Mouse (Mus musculus): ENCODE measurements around the gene Ccnl2.

Ccnl2 gene

DNA sequence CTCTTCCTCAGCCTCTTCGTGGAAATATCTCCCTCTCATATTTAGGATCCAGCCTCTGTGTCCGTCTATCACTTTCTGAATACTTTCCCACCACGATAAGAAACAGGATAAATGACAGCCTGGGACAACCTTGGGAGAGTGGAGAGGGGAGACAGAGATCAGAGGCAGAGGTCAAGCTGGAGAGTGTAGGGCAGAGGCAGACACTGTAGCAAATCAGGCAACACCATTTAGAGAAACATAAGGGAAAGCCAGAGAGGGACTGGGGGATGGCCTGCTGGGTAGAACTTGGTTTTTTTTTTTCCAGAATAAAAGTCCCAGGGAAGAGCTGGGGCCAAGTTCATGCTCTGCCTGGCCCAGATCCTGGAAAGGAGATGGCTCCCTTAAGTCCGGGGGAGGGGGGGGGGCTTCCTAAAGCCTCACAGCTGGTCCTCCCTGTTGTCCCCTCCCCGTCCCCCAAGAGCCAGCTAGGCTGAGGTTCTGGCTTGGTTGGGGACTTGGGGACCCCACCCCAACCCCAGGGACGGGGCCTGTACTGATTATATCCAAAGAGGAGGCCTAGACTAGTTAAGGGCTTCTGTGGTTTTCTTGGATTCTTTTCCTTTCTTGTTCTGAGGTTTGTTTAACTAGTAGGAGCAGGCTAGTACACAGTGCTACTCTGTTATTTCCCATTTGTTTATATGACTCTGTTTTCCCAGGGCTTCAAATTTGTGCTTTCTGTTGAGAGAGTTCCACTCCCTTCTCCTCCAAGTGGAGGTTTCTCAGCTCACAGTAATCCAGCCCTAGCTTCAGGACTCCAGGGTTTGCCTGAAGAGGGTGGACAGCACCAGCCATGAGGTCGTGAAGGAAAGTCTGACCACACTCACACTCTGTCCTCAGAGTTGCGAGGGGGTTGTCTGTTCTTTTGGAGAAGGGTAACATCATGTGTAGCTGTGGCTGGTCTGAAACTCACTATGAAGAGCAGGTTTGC is 26.2 kb downstream of the Ccnl2 start:
- DNase-seq (ENCODE audit: low read depth in 1 of 2, low spot score in 2 of 2) = no peak

DNA sequence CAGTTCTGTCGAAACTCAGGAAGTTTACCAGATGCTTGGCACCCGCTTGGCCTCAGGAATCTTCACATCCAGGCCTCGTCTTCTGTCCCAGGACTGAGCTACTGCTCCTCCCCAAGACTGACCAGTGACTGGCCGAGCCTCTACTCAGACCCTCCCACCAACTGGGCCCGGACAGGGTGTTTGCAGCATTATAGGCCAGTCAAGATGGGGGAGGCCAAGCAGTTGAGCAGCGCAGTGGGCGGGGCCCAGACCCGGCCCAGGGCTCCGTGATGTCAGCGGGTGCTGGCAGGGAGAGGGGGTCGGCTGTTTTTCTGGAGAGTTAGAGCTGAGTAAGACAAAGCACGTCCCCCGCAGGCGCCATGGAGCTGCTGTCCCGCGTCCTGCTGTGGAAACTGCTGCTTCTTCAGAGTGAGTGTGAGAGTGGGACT is 27.2 kb downstream of the Ccnl2 start, which contains the start of gene Mxra8:
Gene Mxra8 (plus strand): TSS at position 198 of the 428 bp plus-strand sequence.
- no peak for DNase-seq (ENCODE audit: low read depth in 1 of 2, low spot score in 2 of 2)

DNA sequence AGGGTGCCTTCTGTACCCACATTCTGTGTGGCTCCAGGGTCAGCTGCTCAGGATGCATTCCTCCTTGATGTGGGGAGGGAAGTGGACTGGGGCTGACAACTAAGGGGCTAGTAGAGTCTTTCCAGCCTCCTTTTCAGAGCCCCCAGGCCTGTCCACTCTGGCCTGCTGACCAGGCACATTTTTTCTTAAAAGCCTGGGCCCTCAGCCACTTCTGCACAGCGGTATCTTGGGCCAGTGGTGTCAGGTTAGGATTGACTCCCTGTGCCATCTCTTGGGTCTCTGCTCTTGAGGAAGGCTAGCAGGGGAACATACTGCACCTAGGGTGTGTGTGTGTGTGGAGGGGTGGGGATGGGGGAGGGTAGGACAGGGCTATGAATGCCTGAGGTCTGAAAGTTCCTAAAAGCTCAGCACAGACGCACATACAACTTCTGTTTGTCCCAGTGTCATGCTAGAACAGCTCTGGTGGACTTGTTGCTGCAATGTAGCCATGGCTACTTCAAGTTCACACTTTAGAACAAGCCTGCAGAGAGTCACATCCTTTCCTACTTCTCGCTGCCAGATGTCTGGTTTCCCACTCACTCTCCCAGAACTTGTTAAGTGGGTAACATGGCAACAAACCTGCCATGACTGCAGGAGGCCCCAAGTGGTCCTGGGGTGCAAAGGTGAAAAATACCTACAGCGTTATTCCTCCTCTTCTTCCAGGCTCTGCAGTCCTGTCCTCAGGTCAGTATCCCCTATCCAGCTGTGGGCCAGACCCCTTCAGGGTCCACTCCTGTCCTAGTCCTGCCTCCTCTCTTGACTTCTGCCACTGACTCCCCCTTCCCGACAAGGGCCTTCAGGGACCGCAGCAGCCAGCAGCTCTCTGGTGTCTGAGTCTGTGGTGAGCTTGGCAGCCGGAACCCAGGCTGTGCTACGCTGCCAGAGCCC is 28.1 kb downstream of the Ccnl2 start:
- no peak for DNase-seq (ENCODE audit: low read depth in 1 of 2, low spot score in 2 of 2)

DNA sequence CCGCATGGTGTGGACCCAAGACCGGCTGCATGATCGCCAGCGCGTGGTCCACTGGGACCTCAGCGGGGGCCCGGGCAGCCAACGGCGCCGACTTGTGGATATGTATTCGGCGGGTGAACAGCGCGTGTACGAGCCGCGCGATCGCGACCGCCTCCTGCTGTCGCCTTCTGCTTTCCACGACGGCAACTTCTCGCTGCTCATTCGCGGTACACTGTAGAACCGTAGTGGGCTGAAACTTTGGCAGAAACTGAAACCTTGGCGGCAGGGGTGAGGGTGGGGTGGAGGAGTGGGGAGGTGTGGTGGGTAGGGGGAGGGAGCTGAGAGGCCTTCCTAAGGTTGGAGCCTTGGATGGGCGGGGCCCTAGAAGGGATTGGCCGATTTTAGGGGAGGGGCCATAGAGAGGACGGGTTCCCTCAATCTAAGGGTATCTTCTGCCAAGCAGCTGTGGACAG is 28.7 kb downstream of the Ccnl2 start:
- peak in 1 of 2 experiments; percentile 56 for DNase-seq (ENCODE audit: low read depth in 1 of 2, low spot score in 2 of 2)

DNA sequence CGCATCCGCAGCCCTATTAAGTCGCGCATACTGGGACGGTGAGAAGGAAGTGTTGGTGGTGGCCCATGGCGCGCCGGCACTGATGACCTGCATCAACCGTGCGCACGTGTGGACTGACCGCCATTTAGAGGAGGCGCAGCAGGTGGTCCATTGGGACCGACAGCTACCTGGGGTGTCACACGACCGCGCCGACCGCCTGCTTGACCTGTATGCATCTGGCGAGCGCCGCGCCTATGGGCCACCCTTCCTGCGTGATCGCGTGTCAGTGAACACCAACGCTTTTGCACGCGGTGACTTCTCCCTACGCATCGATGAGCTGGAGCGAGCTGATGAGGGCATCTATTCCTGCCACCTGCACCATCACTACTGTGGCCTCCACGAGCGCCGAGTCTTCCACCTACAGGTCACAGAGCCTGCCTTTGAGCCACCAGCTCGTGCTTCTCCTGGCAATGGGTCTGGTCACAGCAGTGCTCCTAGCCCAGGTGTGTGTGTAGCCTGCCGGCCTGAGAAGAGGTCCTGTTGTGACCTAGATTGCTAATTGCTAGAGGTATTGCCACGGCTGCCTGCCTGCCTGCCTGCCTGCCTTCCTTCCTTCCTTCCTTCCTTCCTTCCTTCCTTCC is 29.5 kb downstream of the Ccnl2 start:
- no peak for DNase-seq (ENCODE audit: low read depth in 1 of 2, low spot score in 2 of 2)

DNA sequence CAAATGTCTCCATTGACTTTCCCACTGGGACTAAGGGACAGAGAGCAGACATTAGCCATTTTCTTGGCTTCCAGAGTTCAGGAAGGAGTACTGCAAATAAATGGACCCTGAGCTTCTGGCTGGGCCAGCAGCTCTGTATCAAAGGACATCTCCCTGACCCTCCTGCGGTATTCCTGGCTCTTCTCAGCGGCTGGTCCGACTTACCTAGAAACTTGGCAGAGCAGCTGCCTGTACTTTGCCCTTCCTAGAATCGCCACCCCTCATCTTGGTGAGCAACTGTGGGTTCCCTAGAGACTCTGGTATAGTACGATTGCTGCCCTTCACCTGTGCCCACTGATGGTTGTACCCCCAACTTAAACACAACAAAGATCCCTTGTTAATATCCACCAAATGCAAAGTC is 30.9 kb downstream of the Ccnl2 start:
- DNase-seq (ENCODE audit: low read depth in 1 of 2, low spot score in 2 of 2) = no peak

DNA sequence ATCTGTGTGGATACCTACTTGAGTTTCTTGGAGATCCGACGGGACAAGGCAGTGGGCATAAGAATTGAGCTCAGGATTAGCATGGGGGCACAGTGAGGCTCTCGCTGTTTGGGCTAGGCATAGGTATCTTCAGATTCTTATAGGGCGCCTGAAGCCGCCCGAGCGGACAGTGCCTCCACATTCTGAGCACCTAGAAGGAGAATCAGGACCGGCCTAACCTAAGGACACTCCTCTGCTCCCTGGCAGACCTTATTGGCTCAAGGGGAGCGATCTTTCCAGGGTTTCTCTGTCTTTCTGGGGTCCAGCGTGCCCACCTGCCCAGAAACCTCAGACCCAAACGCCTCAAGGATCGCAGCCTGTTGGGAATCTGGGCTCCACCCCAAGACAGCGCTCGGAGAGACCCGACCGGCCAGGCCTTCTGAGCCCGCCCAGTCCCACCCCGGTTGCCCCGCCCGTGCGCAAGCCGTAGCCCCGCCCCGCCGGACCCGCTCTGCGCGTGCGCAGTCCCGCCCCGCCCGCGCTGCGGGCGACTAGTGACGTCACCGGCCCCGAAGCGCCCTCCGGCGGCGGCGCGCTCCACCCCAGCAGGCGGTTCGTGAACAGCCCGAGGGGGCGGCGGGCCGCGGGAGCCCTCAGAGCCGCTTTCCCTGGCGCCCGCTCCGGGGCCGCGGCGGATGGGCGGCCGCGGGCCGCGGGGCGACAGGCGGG is 34.7 kb downstream of the Ccnl2 start, which contains the start of gene Dvl1:
Gene Dvl1 (plus strand): TSS at position 532 of the 708 bp plus-strand sequence.
- DNase-seq (ENCODE audit: low read depth in 1 of 2, low spot score in 2 of 2) = peak; percentile 71 to 90

DNA sequence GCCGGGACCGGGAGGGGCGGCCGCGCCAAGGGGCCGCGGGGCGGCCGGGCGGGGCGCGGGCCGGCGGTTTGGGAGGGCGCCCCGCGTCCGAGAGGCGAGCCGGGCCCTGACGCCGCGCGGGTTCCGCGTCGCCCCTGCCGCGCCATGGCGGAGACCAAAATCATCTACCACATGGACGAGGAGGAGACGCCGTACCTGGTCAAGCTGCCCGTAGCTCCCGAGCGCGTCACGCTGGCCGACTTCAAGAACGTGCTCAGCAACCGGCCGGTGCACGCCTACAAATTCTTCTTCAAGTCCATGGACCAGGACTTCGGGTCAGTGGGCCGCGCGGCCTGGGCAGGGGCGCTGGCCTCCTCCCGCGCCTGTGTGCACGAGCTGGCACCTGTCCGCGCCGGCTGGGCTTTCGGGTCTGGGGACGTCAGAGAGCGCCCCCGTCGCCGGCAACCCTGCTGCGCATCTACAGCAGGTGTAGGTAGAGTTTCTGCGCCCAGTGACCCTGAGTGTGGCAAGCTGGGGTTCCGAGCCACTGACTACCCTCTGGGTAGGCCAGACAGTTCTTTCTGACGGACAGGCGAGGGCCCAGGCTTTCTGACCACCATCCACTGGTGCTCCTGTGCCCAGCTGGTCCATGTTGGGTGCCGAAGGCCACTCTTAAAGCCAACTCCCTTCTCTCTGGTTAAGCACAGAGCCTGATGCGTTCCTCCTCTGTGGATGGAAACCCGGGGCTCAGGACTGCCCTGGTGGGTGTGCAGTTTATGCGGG is 35.5 kb downstream of the Ccnl2 start:
- DNase-seq (ENCODE audit: low read depth in 1 of 2, low spot score in 2 of 2) = no peak

DNA sequence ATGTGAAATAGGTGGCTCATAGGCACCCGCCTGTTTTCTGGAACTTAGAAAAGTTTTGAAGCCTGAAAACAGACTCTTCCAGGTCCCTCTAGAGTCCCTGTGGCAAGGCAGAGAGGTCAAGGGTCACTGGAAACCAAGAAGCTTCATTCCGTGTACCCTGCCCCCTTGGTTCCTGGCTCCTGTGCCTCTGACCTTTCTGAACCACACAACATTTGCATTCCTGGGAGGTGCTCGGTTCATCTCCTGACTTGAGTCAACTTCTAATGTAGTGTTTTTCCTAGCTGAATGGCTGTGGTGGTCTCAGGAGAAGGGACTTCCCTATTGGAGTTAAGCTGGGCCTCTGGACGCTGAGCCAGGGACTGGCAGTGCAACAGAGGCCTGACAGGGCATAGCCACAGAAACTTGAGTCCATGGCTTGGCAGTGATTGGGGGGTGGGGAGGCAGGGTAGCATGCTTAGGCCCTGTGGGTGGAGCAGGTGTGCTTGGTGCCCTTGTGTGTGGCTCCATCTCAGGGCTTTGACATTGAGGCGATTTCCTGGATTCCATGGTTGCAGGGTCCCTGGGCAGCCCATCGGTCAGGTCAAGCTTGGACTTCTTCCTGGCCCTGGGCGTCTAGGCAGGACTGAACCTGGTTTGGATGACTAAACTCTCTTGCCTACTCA is 36.3 kb downstream of the Ccnl2 start:
- no peak for DNase-seq (ENCODE audit: low read depth in 1 of 2, low spot score in 2 of 2)

DNA sequence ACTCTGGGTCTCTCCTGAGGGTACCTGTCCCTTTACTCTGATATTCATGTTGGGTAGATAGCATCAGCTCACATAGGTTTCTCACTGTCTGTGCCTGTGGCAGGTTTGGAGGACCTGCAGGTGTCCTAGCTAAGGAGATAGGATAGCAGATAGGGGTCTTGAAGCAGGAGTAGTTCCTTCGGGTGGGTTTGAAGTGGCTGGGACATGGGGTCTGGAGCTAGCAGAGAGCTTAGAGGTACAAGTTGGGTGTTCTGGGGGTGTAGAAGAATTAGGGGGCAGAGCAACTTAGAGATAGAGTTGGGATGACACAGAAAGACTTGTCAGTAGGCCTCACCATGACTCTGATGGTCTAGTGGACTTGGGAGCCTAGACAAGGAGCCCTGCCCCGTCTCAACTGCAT is 37.1 kb downstream of the Ccnl2 start:
- no peak for DNase-seq (ENCODE audit: low read depth in 1 of 2, low spot score in 2 of 2)

DNA sequence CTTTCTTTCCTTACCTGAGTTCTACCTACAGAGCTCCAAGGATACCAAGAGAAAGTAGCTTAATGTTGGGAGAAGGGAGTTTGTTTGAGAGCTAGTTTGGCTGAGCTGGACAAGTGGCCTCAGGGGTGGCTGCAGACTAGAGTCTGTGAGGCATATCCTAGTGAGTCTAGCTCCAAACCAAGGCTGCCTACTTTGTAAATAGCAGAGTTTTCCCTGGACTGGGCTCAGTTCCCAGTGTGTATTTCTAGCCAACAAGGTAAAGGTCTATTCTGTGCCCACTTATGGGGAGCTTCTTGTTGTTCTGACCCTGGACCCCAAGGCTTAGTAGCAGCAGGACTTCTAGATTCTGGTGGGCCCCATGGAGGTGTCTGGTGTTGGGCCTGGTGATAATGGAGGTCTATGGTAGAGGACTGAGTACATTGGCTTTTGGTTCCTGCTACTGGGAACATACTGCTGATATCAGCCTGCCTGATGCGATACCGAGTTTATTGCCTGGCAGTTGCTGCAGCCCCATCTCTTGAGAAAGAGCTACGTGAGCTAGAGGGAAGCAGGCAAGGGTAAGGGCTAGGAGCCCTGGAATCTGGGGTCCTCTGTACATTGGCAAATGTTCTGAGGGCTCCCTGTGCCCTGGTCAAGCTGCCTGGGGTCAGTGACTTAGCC is 37.6 kb downstream of the Ccnl2 start:
- no peak for DNase-seq (ENCODE audit: low read depth in 1 of 2, low spot score in 2 of 2)

DNA sequence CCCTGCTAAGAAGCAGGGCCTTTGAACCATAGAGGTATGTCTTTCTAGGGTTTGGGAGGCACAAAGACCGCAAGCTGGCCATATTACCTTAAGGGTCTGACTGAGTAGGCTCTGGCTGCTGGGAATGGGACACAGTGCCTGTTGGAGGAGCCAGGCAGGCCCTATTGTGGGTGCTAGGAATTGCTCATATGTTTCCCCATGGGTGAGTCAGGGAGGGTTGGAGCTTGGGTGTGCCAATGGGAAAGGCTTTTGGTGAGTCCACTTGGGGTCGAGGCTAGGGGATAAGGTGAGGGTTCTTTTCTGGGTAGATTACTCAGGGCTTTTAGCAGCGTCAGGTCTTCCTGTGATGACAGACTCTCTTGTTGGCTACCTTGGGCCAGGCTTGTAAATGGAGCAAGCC is 39.1 kb downstream of the Ccnl2 start:
- no peak for DNase-seq (ENCODE audit: low read depth in 1 of 2, low spot score in 2 of 2)

DNA sequence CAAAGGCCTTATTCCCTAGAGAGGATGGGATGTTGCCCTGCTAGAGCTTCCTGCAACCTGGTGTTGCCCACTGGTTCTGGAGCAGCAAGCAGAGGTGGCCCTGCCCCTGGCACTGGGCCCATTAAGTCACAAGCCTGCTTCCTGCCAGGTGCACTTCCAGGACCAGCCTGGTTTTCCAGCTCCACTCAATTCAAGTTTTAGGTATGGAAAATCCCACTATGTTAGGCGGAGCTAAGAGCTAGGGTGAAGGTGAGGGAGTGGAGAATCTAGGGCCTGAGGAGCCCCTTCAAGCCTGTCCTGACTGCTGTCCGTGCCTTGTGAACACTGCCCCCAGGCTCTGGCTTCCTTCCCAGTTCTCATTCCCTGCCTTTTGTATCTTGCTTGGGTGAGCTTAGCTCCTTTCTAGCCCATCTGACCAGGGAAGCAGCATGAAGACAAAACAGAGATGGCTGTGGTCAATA is 39.7 kb downstream of the Ccnl2 start:
- no peak for DNase-seq (ENCODE audit: low read depth in 1 of 2, low spot score in 2 of 2)

DNA sequence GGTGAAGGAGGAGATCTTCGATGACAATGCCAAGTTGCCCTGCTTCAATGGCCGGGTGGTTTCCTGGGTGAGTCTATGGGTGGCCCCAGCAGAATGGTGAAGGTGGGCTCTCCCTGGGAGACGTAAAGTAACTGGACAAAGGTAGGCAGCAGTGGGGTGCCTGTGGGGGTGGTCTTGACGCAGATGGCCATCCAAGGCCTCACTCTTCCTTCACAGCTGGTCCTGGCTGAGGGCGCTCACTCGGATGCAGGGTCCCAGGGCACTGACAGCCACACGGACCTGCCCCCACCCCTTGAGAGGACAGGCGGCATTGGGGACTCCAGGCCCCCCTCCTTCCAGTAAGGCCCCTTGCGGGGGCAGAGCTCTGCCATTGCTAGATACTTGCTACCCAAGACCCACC is 41.1 kb downstream of the Ccnl2 start:
- DNase-seq (ENCODE audit: low read depth in 1 of 2, low spot score in 2 of 2) = no peak

DNA sequence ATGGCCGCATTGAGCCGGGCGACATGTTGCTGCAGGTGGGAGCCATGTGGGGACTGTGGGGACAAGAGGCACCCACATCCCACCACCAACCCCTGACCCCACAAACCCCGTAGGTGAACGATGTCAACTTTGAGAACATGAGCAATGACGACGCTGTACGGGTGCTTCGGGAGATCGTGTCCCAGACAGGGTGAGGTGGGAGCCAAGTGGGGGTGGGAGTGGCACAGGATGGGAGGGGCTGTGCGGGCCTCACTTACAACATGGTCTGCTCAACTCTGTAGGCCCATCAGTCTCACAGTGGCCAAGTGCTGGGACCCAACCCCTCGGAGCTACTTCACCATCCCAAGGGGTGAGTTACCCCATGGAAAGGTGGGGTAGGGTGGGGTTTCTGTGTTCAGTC is 42.7 kb downstream of the Ccnl2 start:
- DNase-seq (ENCODE audit: low read depth in 1 of 2, low spot score in 2 of 2) = no peak

DNA sequence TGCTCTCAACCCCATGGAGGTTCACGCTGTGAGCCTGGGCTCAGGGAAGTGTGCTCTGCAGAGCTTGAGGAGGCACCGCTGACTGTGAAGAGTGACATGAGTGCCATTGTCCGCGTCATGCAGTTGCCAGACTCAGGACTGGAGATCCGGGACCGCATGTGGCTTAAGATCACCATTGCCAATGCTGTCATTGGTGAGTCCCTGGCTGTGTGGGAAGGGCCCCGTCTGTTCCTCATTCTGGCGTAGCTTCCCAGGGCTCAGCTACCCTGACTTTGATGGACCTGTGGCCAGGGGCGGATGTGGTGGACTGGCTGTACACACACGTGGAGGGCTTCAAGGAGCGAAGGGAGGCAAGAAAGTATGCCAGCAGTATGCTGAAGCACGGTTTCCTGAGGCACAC is 43.8 kb downstream of the Ccnl2 start:
- DNase-seq (ENCODE audit: low read depth in 1 of 2, low spot score in 2 of 2) = no peak

DNA sequence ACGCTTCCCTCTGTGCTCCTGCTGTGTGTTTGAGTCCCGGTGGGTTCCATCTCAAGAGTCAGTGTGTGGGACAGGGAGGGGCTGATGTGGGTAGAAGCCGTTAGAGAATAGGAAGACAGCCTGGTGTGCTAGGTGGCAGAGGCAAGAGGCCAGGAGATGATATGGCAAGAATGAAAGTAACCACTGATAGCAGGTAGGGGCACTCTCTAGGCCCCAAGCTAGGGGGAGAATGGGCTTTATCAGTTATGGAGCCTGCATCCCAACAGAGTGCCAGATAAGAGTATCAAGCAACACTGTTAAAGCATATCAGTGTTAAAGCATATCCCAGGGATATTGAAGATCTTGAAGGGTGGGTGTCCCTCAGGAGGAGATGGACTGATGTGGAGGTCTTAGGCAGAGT is 44.6 kb downstream of the Ccnl2 start:
- no peak for DNase-seq (ENCODE audit: low read depth in 1 of 2, low spot score in 2 of 2)

DNA sequence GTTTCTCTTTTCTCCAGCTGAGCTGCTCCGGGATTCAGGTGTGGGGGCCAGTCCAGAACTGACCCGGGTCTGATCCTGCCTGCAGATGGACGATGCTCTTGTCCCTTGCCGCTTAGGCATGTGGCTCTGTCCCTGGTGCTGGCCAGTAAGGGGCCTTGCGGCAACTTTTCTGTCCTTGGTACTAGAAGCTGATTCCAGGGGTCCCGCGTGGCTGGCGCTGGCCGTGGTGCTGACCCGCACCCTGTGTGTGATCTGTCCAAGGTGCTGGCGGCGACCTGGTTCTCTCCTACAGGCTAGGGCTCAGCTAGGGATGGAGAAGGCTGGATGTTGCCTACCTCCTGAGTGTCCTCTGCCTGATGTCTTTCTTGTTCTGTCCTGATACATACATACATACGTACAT is 47.0 kb downstream of the Ccnl2 start:
- no peak for DNase-seq (ENCODE audit: low read depth in 1 of 2, low spot score in 2 of 2)

DNA sequence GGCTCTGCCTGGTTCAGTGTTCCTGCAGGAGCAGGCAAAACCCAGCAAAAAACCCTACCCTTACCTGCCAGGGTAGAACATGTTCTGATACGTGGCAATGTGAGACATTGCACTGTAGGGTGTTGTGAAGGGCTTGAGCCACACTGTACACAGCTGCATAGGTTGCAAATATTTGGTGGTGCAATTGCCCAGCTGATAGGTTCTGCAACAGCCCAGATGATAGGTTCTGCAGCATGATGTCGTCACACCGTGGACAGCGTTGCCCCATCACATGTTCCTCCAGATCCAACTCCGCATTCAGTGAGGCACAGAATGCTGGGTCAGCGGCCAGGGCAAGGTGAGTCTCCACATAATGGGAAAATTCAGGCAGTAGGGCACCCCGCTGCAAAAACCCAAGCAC is 49.5 kb downstream of the Ccnl2 start:
- no peak for DNase-seq (ENCODE audit: low read depth in 1 of 2, low spot score in 2 of 2)
